Mouse (Mus musculus) stomach, postnatal 0 days (tissue): ENCODE results near the gene Eea1. TPM values are rescaled to one million over a fixed set of nuclear protein-coding genes. Genes with fewer than 3 reads are reported as not detected.

Source experiments
- ATAC-seq: fragments of 200-750 bp; cut with Nextera tagmentation; 2 replicates; pipeline ENCODE4 v1.8.0; 2017; ENCODE audit not compliant: low FRiP score, low TSS enrichment
- DNase-seq: peaks from one replicate; pipeline ENCODE4 v3.0.0-alpha.2; 2016; ENCODE audit warnings: low spot score
- H3K27ac ChIP-seq: fragments of 300-500 bp; sonication (generic); replicated peaks from 2 replicates; pipeline ENCODE4 v1.5.1; 2014; ENCODE audit warnings: mild to moderate bottlenecking, control low read depth
- H3K27me3 ChIP-seq: fragments of 300-500 bp; sonication (generic); 2 replicates; pipeline ENCODE4 v1.6.1; 2014; ENCODE audit warnings: low read length; ENCODE audit not compliant: control insufficient read depth, insufficient read depth
- H3K36me3 ChIP-seq: fragments of 300-500 bp; sonication (generic); 2 replicates; pipeline ENCODE4 v1.6.1; 2014; ENCODE audit warnings: low read length, mixed read lengths; ENCODE audit not compliant: control insufficient read depth, insufficient read depth
- H3K4me1 ChIP-seq: fragments of 300-500 bp; sonication (generic); replicated peaks from 2 replicates; pipeline ENCODE4 v1.6.1; 2014; ENCODE audit warnings: antibody characterized with exemption; ENCODE audit not compliant: control insufficient read depth, insufficient read depth
- H3K4me2 ChIP-seq: fragments of 300-500 bp; sonication (generic); replicated peaks from 2 replicates; pipeline ENCODE4 v1.6.1; 2014; ENCODE audit warnings: low read depth, mild to moderate bottlenecking, control low read depth, moderate library complexity
- H3K4me3 ChIP-seq: fragments of 300-500 bp; sonication (generic); 2 replicates; pipeline ENCODE4 v1.5.1; 2014; ENCODE audit warnings: low read depth, low read length, control low read depth
- H3K9ac ChIP-seq: fragments of 300-500 bp; sonication (generic); 2 replicates; pipeline ENCODE4 v1.6.1; 2014; ENCODE audit warnings: mild to moderate bottlenecking, low read length, control low read depth, mixed read lengths
- H3K9me3 ChIP-seq: fragments of 300-500 bp; sonication (generic); 2 replicates; pipeline ENCODE4 v1.6.1; 2016; ENCODE audit warnings: low read length; ENCODE audit not compliant: control insufficient read depth
- CTCF ChIP-seq: IDR thresholded peaks from 2 replicates; pipeline ENCODE4 v1.5.1; 2016; ENCODE audit warnings: antibody characterized with exemption, low read depth, mild to moderate bottlenecking, moderate library complexity
- EP300 ChIP-seq: optimal IDR thresholded peaks from 2 replicates; pipeline ENCODE3; 2016; ENCODE audit warnings: antibody characterized with exemption
- WGBS: fragments of 180-500 bp; shearing (Covaris S2); extraction: QIAGEN DNeasy Blood & Tissue Kit; methylation state at CpG from one replicate; pipeline ENCODE4 v1.1.7; 2014; 5-methylcytosine and 5-hydroxymethylcytosine counted together
- polyA plus RNA-seq: library from polyadenylated mRNA; unstranded; fragments of >200 nt; fragmentation: Nextera tagmentation; extraction: Ambion mirVana; gene quantifications from 2 replicates; pipeline ENCODE4 v1.2.1, GENCODE M21; 2015

The Eea1 gene
- polyA plus RNA-seq, 1 experiment from 2014 or later: 20.2 TPM

GRCm38 (mm10) chr10:95971942-95972341 is 31.5 kb downstream of the Eea1 start:
- Histone ChIP-seq H3K27ac (no peak overlapping the region), H3K4me2 (no peak overlapping the region), H3K27me3 (no peaks in the 10 kb centered on the region), H3K9ac (no peak overlapping the region), H3K4me1 (no peaks in the 10 kb centered on the region), H3K9me3 (no peaks in the 10 kb centered on the region), H3K36me3 (0 out of 2 replicates have a peak, but pooled peaks cover 5% of the 10 kb centered on the region), H3K4me3 (no peak overlapping the region)
- DNase-seq (no peak), ATAC-seq (no peak)
- TF ChIP-seq CTCF (no peak), EP300 (no peak)
- WGBS: 77% methylated on average over 3 of the region's 3 CpGs

DNA sequence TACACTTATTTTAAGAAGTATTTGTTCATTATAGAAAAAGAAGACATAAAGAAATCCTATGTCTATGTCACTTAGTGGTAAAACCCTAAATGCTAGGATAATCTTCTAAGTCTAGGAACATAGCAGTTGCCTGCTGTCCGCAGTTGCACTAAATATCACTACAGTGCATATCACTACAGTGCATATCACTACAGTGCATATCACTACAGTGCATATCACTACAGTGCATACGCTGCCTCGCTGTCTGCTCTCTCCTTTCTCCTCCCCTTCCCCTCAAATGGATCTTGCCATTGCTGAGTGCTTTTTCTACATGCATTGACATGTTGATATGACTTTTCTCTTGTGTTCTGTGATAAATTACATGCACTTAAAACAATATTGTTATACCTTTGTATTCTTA is 34.0 kb downstream of the Eea1 start:
- DNase-seq (no peak), ATAC-seq (no peak)
- H3K4me2 ChIP-seq: no peak overlapping the region
- H3K4me1 ChIP-seq: no peaks in the 10 kb centered on the region
- H3K27me3 ChIP-seq: no peaks in the 10 kb centered on the region
- H3K9ac ChIP-seq: no peak overlapping the region
- no peaks in the 10 kb centered on the region for H3K9me3 ChIP-seq
- H3K27ac ChIP-seq: no peak overlapping the region
- no peak overlapping the region for H3K4me3 ChIP-seq
- TF ChIP-seq CTCF (no peak), EP300 (no peak)
- 0 out of 2 replicates have a peak, but pooled peaks cover 5% of the 10 kb centered on the region for H3K36me3 ChIP-seq
- WGBS: 96% methylated on average over 3 of the region's 3 CpGs

- H3K4me3 ChIP-seq: no peak overlapping the region
- H3K9ac ChIP-seq: no peak overlapping the region
- WGBS: 95% methylated on average over 2 of the region's 2 CpGs
- H3K4me1 ChIP-seq: no peaks in the 10 kb centered on the region
- ATAC-seq (no peak), DNase-seq (no peak)
- H3K9me3 ChIP-seq: no peaks in the 10 kb centered on the region
- no peaks in the 10 kb centered on the region for H3K27me3 ChIP-seq
- no peak overlapping the region for H3K27ac ChIP-seq
- TF ChIP-seq EP300: no peak
- TF ChIP-seq CTCF: no peak
- no peak overlapping the region for H3K4me2 ChIP-seq
- H3K36me3 ChIP-seq: 0 out of 2 replicates have a peak, but pooled peaks cover 5% of the 10 kb centered on the region
Measured at GRCm38 (mm10) chr10:95976798-95977197, 36.3 kb downstream of the Eea1 start.

DNA sequence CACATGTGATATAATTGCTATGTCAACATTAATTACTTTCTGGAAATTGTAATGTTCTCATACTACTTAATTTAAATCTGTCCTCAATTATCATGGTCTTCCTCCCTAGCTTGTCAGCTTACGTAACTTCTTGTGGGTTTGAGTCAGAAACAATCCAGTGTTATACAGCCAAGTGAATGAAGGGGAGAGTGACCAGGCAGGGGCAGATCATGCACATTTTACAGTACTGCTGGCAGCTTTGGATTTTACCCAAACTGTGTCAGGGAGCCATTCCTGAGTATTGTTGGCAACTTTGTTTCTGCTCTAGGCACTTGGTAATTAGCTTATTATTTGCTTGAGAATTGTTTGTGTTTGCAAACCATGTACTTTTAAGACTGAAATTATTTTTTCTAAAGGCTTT is 49.3 kb downstream of the Eea1 start:
- no peak for TF ChIP-seq EP300
- TF ChIP-seq CTCF: no peak
- no peak overlapping the region for H3K4me2 ChIP-seq
- H3K27me3 ChIP-seq: no peaks in the 10 kb centered on the region
- H3K9ac ChIP-seq: no peak overlapping the region
- H3K4me3 ChIP-seq: no peak overlapping the region
- ATAC-seq (no peak), DNase-seq (no peak)
- no peaks in the 10 kb centered on the region for H3K36me3 ChIP-seq
- no peak overlapping the region for H3K27ac ChIP-seq
- H3K4me1 ChIP-seq: no peaks in the 10 kb centered on the region
- 79% methylated on average over 1 of the region's 1 CpGs for WGBS
- no peaks in the 10 kb centered on the region for H3K9me3 ChIP-seq

DNA sequence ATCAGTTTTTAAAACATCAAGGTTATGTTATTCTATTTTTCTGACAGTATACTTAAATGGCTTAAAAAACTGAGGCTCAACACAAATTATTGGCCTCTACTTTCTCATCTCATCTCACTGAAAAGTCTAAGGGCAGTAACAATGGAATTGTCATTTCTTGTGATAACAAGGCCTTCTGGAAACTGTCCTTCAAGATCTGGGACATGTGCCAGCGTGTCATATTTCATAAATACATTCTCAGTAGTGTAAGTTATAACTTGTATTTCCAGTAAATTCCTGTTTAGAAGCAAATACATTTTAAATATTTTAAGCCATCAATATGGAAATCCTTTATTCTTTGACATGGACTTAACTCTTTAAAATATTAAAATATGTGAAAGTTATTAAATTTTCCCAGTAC is 50.7 kb downstream of the Eea1 start:
- TF ChIP-seq EP300 (no peak), CTCF (no peak)
- no peak overlapping the region for H3K4me2 ChIP-seq
- no peaks in the 10 kb centered on the region for H3K9me3 ChIP-seq
- H3K36me3 ChIP-seq: no peaks in the 10 kb centered on the region
- no peak for ATAC-seq
- H3K27ac ChIP-seq: no peak overlapping the region
- WGBS: 80% methylated on average over 1 of the region's 1 CpGs
- no peak for DNase-seq
- H3K4me1 ChIP-seq: no peaks in the 10 kb centered on the region
- no peak overlapping the region for H3K9ac ChIP-seq
- no peaks in the 10 kb centered on the region for H3K27me3 ChIP-seq
- H3K4me3 ChIP-seq: no peak overlapping the region

- Histone ChIP-seq H3K36me3 (peaks cover 2% of the 10 kb centered on the region; the same call in 1 of the 2 replicates), H3K27ac (no peak overlapping the region), H3K4me3 (no peak overlapping the region), H3K9ac (no peak overlapping the region), H3K9me3 (no peaks in the 10 kb centered on the region), H3K4me1 (no peaks in the 10 kb centered on the region), H3K27me3 (no peaks in the 10 kb centered on the region), H3K4me2 (no peak overlapping the region)
- 79% methylated on average over 5 of the region's 5 CpGs for WGBS
- no peak for TF ChIP-seq EP300
- no peak for TF ChIP-seq CTCF
- DNase-seq (no peak), ATAC-seq (no peak)
Measured at GRCm38 (mm10) chr10:96000904-96001303, 60.5 kb downstream of the Eea1 start.
